Mouse (Mus musculus) urinary bladder, adult 18-20 months (tissue): Measurements from ENCODE around the gene Pcbd1.
"Not testable (repeated sequence)": the region's sequence is repeated elsewhere in the genome, so short reads cannot be mapped to it uniquely, and the experiment has no call there.

ENCODE experiments used
- DNase-seq, 2 experiments: peaks; one replicate each; pipeline ENCODE4 v3.0.0; 2022; ENCODE audit warnings: low spot score in 2 of 2, mixed read lengths in 2 of 2

Pcbd1 gene

GRCm38 (mm10) chr10:61091866-61092265, 2.7 kb downstream of the Pcbd1 start:
- DNase-seq = no peak

- DNase-seq = no peak
These were observed 14.5 kb downstream of the Pcbd1 start for GRCm38 (mm10) chr10:61103564-61104114.

- DNase-seq = no peak
These were observed 25.2 kb downstream of the Pcbd1 start for GRCm38 (mm10) chr10:61114246-61114720.

GRCm38 (mm10) chr10:61121732-61122131, 32.6 kb downstream of the Pcbd1 start:
- not testable (repeated sequence) for DNase-seq

- DNase-seq = no peak
These were observed 34.3 kb downstream of the Pcbd1 start for GRCm38 (mm10) chr10:61123276-61123913.

- DNase-seq = no peak
These were observed 35.3 kb downstream of the Pcbd1 start for GRCm38 (mm10) chr10:61124462-61124861.

GRCm38 (mm10) chr10:61128701-61129365, 39.7 kb downstream of the Pcbd1 start:
- no peak for DNase-seq

GRCm38 (mm10) chr10:61130959-61131358, 41.8 kb downstream of the Pcbd1 start:
- no peak for DNase-seq

GRCm38 (mm10) chr10:61134041-61134440, 44.9 kb downstream of the Pcbd1 start:
- no peak for DNase-seq

GRCm38 (mm10) chr10:61135226-61135839, 46.2 kb downstream of the Pcbd1 start:
- no peak for DNase-seq

GRCm38 (mm10) chr10:61137567-61137966, 48.4 kb downstream of the Pcbd1 start:
- no peak for DNase-seq

GRCm38 (mm10) chr10:61143343-61143742, 54.2 kb downstream of the Pcbd1 start:
- DNase-seq = no peak
